Mouse (Mus musculus) midbrain, embryonic 15.5 days (tissue): ENCODE results near the gene Pknox1. TPM values are rescaled to one million over a fixed set of nuclear protein-coding genes. Genes with fewer than 3 reads are reported as not detected.
"Not testable (repeated sequence)": the region's sequence is repeated elsewhere in the genome, so short reads cannot be mapped to it uniquely, and the experiment has no call there.

ENCODE experiments used
- ATAC-seq: fragments of 200-750 bp; cut with Nextera tagmentation; replicated peaks from 2 replicates; pipeline ENCODE4 v1.8.0; 2017; ENCODE audit warnings: moderate TSS enrichment
- H3K27ac ChIP-seq: fragments of 300-500 bp; sonication (generic); 2 replicates; pipeline ENCODE4 v1.5.1; 2015; ENCODE audit warnings: mild to moderate bottlenecking, inconsistent platforms
- H3K27me3 ChIP-seq: fragments of 300-500 bp; sonication (generic); replicated peaks from 2 replicates; pipeline ENCODE4 v1.6.1; 2015; ENCODE audit warnings: inconsistent platforms
- H3K36me3 ChIP-seq: fragments of 300-500 bp; sonication (generic); replicated peaks from 2 replicates; pipeline ENCODE4 v1.6.1; 2015; ENCODE audit warnings: inconsistent platforms
- H3K4me1 ChIP-seq: fragments of 300-500 bp; sonication (generic); 2 replicates; pipeline ENCODE4 v1.6.1; 2015; ENCODE audit warnings: inconsistent platforms
- H3K4me2 ChIP-seq: fragments of 300-500 bp; sonication (generic); 2 replicates; pipeline ENCODE4 v1.6.1; 2015; ENCODE audit warnings: inconsistent platforms, mild to moderate bottlenecking, moderate library complexity
- H3K4me3 ChIP-seq: fragments of 300-500 bp; sonication (generic); 2 replicates; pipeline ENCODE4 v1.5.1; 2015; ENCODE audit warnings: mild to moderate bottlenecking, inconsistent platforms
- H3K9ac ChIP-seq: fragments of 300-500 bp; sonication (generic); 2 replicates; pipeline ENCODE4 v1.6.1; 2015; ENCODE audit warnings: mild to moderate bottlenecking, inconsistent platforms
- H3K9me3 ChIP-seq: fragments of 300-500 bp; sonication (generic); 2 replicates; pipeline ENCODE4 v1.6.1; 2016; ENCODE audit warnings: inconsistent platforms
- WGBS: fragments of 180-500 bp; shearing (Covaris S2); methylation state at CpG from one replicate; pipeline ENCODE4 v1.1.7; 2015; ENCODE audit warnings: mixed read lengths; 5-methylcytosine and 5-hydroxymethylcytosine counted together
- polyA plus RNA-seq: library from polyadenylated mRNA; unstranded; fragments of >200 nt; fragmentation: Nextera tagmentation; extraction: Ambion mirVana; gene quantifications from 2 replicates; pipeline ENCODE4 v1.2.1, GENCODE M21; 2015

The Pknox1 gene
- polyA plus RNA-seq, 1 experiment from 2014 or later = 21.6 TPM

GRCm38 (mm10) chr17:31580344-31580743 lies 15.8 kb downstream of the Pknox1 start:
- no peak overlapping the region for H3K4me2 ChIP-seq
- no peaks in the 10 kb centered on the region for H3K36me3 ChIP-seq
- no peak overlapping the region for H3K4me3 ChIP-seq
- WGBS = 26% methylated on average over 3 of the region's 3 CpGs
- peak overlapping the region; percentile 61 for H3K27ac ChIP-seq
- no peaks in the 10 kb centered on the region for H3K27me3 ChIP-seq
- no peaks in the 10 kb centered on the region for H3K9me3 ChIP-seq
- peak; percentile 55 for ATAC-seq
- H3K4me1 ChIP-seq = peaks cover 13% of the 10 kb centered on the region; the same call in 1 of the 2 replicates
- no peak overlapping the region for H3K9ac ChIP-seq

GRCm38 (mm10) chr17:31583185-31583584 lies 18.7 kb downstream of the Pknox1 start:
- 71% methylated on average over 3 of the region's 3 CpGs for WGBS
- H3K9me3 ChIP-seq = no peaks in the 10 kb centered on the region
- H3K4me3 ChIP-seq = no peak overlapping the region
- no peaks in the 10 kb centered on the region for H3K27me3 ChIP-seq
- H3K4me2 ChIP-seq = no peak overlapping the region
- no peak overlapping the region for H3K9ac ChIP-seq
- no peaks in the 10 kb centered on the region for H3K36me3 ChIP-seq
- H3K4me1 ChIP-seq = peaks cover 13% of the 10 kb centered on the region; the same call in 1 of the 2 replicates
- ATAC-seq = no peak
- 0 out of 2 replicates have a peak overlapping the region, but pooled peaks have one; percentile 10 for H3K27ac ChIP-seq

GRCm38 (mm10) chr17:31583781-31584180 lies 19.2 kb downstream of the Pknox1 start:
- Histone ChIP-seq H3K9me3 (no peaks in the 10 kb centered on the region), H3K27ac (0 out of 2 replicates have a peak overlapping the region, but pooled peaks have one; percentile 10), H3K27me3 (no peaks in the 10 kb centered on the region), H3K9ac (no peak overlapping the region), H3K4me2 (no peak overlapping the region), H3K36me3 (no peaks in the 10 kb centered on the region), H3K4me3 (no peak overlapping the region), H3K4me1 (peaks cover 13% of the 10 kb centered on the region; the same call in 1 of the 2 replicates)
- no peak for ATAC-seq
- 77% methylated on average over 6 of the region's 6 CpGs for WGBS

GRCm38 (mm10) chr17:31588115-31588514 lies 23.6 kb downstream of the Pknox1 start:
- ATAC-seq = no peak
- WGBS = 88% methylated on average over 7 of the region's 7 CpGs
- Histone ChIP-seq H3K9me3 (no peaks in the 10 kb centered on the region), H3K36me3 (peaks cover 3% of the 10 kb centered on the region), H3K4me3 (no peak overlapping the region), H3K27me3 (no peaks in the 10 kb centered on the region), H3K4me1 (no peaks in the 10 kb centered on the region), H3K27ac (no peak overlapping the region), H3K4me2 (no peak overlapping the region), H3K9ac (no peak overlapping the region)

- H3K9ac ChIP-seq = no peak overlapping the region
- no peak overlapping the region for H3K27ac ChIP-seq
- H3K9me3 ChIP-seq = no peaks in the 10 kb centered on the region
- H3K27me3 ChIP-seq = no peaks in the 10 kb centered on the region
- H3K36me3 ChIP-seq = peaks cover 3% of the 10 kb centered on the region
- 93% methylated on average over 4 of the region's 4 CpGs for WGBS
- ATAC-seq = no peak
- H3K4me2 ChIP-seq = no peak overlapping the region
- H3K4me1 ChIP-seq = no peaks in the 10 kb centered on the region
- no peak overlapping the region for H3K4me3 ChIP-seq
These were observed 24.2 kb downstream of the Pknox1 start for GRCm38 (mm10) chr17:31588726-31589125.

GRCm38 (mm10) chr17:31590846-31591245 lies 26.3 kb downstream of the Pknox1 start:
- H3K4me3 ChIP-seq = no peak overlapping the region
- ATAC-seq = no peak
- no peaks in the 10 kb centered on the region for H3K9me3 ChIP-seq
- H3K4me1 ChIP-seq = peaks cover 6% of the 10 kb centered on the region; the same call in 1 of the 2 replicates
- H3K27ac ChIP-seq = no peak overlapping the region
- H3K9ac ChIP-seq = no peak overlapping the region
- 89% methylated on average over 11 of the region's 11 CpGs for WGBS
- H3K36me3 ChIP-seq = peaks cover 3% of the 10 kb centered on the region
- no peak overlapping the region for H3K4me2 ChIP-seq
- no peaks in the 10 kb centered on the region for H3K27me3 ChIP-seq

GRCm38 (mm10) chr17:31594590-31594989 lies 30.1 kb downstream of the Pknox1 start:
- Histone ChIP-seq H3K4me3 (no peak overlapping the region), H3K27me3 (no peaks in the 10 kb centered on the region), H3K4me2 (no peak overlapping the region), H3K27ac (peak overlapping the region; percentile 69), H3K36me3 (peaks cover 1% of the 10 kb centered on the region), H3K4me1 (peaks cover 6% of the 10 kb centered on the region; the same call in 1 of the 2 replicates), H3K9ac (no peak overlapping the region), H3K9me3 (no peaks in the 10 kb centered on the region)
- 70% methylated on average over 7 of the region's 7 CpGs for WGBS
- ATAC-seq = no peak; the same call in 1 of the 2 replicates

- Histone ChIP-seq H3K4me2 (no peak overlapping the region), H3K27me3 (no peaks in the 10 kb centered on the region), H3K36me3 (no peaks in the 10 kb centered on the region; the same call in 1 of the 2 replicates), H3K4me1 (peaks cover 6% of the 10 kb centered on the region; the same call in 1 of the 2 replicates), H3K27ac (peak overlapping the region; percentile 69), H3K9ac (no peak overlapping the region), H3K9me3 (no peaks in the 10 kb centered on the region), H3K4me3 (no peak overlapping the region)
- WGBS = 63% methylated on average over 5 of the region's 5 CpGs
- peak; percentile 78; the same call in 1 of the 2 replicates for ATAC-seq
These were observed 30.5 kb downstream of the Pknox1 start for GRCm38 (mm10) chr17:31595077-31595476.

GRCm38 (mm10) chr17:31597957-31598356 lies 33.4 kb downstream of the Pknox1 start:
- Histone ChIP-seq H3K27me3 (no peaks in the 10 kb centered on the region), H3K9me3 (no peaks in the 10 kb centered on the region), H3K27ac (no peak overlapping the region), H3K4me1 (peaks cover 6% of the 10 kb centered on the region; the same call in 1 of the 2 replicates), H3K4me3 (no peak overlapping the region), H3K9ac (no peak overlapping the region), H3K4me2 (no peak overlapping the region), H3K36me3 (no peaks in the 10 kb centered on the region; the same call in 1 of the 2 replicates)
- 92% methylated on average over 9 of the region's 9 CpGs for WGBS
- no peak for ATAC-seq

- Histone ChIP-seq H3K9ac (no peak overlapping the region), H3K4me2 (no peak overlapping the region), H3K9me3 (no peaks in the 10 kb centered on the region), H3K36me3 (peaks cover 5% of the 10 kb centered on the region; the same call in 1 of the 2 replicates), H3K4me1 (peaks cover 6% of the 10 kb centered on the region; the same call in 1 of the 2 replicates), H3K27me3 (no peaks in the 10 kb centered on the region), H3K27ac (no peak overlapping the region), H3K4me3 (no peak overlapping the region)
- no peak for ATAC-seq
- 86% methylated on average over 8 of the region's 8 CpGs for WGBS
These were observed 34.1 kb downstream of the Pknox1 start for GRCm38 (mm10) chr17:31598593-31598992.

- WGBS = 80% methylated on average over 7 of the region's 7 CpGs
- Histone ChIP-seq H3K9me3 (no peaks in the 10 kb centered on the region), H3K4me2 (no peak overlapping the region), H3K36me3 (peaks cover 13% of the 10 kb centered on the region; the same call in 1 of the 2 replicates), H3K9ac (no peak overlapping the region), H3K4me1 (no peaks in the 10 kb centered on the region), H3K27me3 (no peaks in the 10 kb centered on the region), H3K27ac (no peak overlapping the region), H3K4me3 (no peak overlapping the region)
- ATAC-seq = no peak
These were observed 41.9 kb downstream of the Pknox1 start for GRCm38 (mm10) chr17:31606424-31606823.

- H3K9ac ChIP-seq = no peak overlapping the region
- no peak for ATAC-seq
- H3K4me1 ChIP-seq = no peaks in the 10 kb centered on the region
- H3K27ac ChIP-seq = no peak overlapping the region
- H3K4me2 ChIP-seq = no peak overlapping the region
- H3K36me3 ChIP-seq = peaks cover 13% of the 10 kb centered on the region; the same call in 1 of the 2 replicates
- no peaks in the 10 kb centered on the region for H3K27me3 ChIP-seq
- H3K9me3 ChIP-seq = no peaks in the 10 kb centered on the region
- no peak overlapping the region for H3K4me3 ChIP-seq
- 87% methylated on average over 8 of the region's 8 CpGs for WGBS
These were observed 42.9 kb downstream of the Pknox1 start for GRCm38 (mm10) chr17:31607256-31607951.

GRCm38 (mm10) chr17:31609173-31609572 lies 44.6 kb downstream of the Pknox1 start:
- H3K9me3 ChIP-seq, H3K36me3 ChIP-seq, H3K4me2 ChIP-seq, H3K4me1 ChIP-seq, H3K9ac ChIP-seq, H3K4me3 ChIP-seq, ATAC-seq, H3K27me3 ChIP-seq, H3K27ac ChIP-seq: not testable (repeated sequence)
- WGBS = 93% methylated on average over 3 of the region's 3 CpGs
